Mouse (Mus musculus) intestine, postnatal 0 days (tissue): Measurements from ENCODE around the gene Gm45521. TPM values are rescaled to one million over a fixed set of nuclear protein-coding genes. Genes with fewer than 3 reads are reported as not detected.

Experiments used
- ATAC-seq: fragments of 200-750 bp; cut with Nextera tagmentation; 2 replicates; pipeline ENCODE4 v1.8.0; 2017; ENCODE audit warnings: mild to moderate bottlenecking, moderate TSS enrichment, moderate library complexity
- H3K27ac ChIP-seq: fragments of 300-500 bp; sonication (generic); 2 replicates; pipeline ENCODE4 v1.5.1; 2014; ENCODE audit warnings: mild to moderate bottlenecking, low read depth, low read length, moderate library complexity
- H3K27me3 ChIP-seq: fragments of 300-500 bp; sonication (generic); replicated peaks from 2 replicates; pipeline ENCODE4 v1.6.1; 2014; ENCODE audit warnings: low read length, mixed read lengths; ENCODE audit not compliant: control insufficient read depth, insufficient read depth
- H3K36me3 ChIP-seq: fragments of 300-500 bp; sonication (generic); 2 replicates; pipeline ENCODE4 v1.6.1; 2014; ENCODE audit warnings: mild to moderate bottlenecking, moderate library complexity; ENCODE audit not compliant: control insufficient read depth, insufficient read depth
- H3K4me1 ChIP-seq: fragments of 300-500 bp; sonication (generic); replicated peaks from 2 replicates; pipeline ENCODE4 v1.6.1; 2014; ENCODE audit warnings: antibody characterized with exemption, low read length, mixed read lengths; ENCODE audit not compliant: control insufficient read depth, insufficient read depth
- H3K4me2 ChIP-seq: fragments of 300-500 bp; sonication (generic); replicated peaks from 2 replicates; pipeline ENCODE4 v1.6.1; 2014; ENCODE audit warnings: low read depth, mild to moderate bottlenecking, moderate library complexity
- H3K4me3 ChIP-seq: fragments of 300-500 bp; sonication (generic); 2 replicates; pipeline ENCODE4 v1.5.1; 2014; ENCODE audit warnings: low read depth, low read length
- H3K9ac ChIP-seq: fragments of 300-500 bp; sonication (generic); 2 replicates; pipeline ENCODE4 v1.6.1; 2014; ENCODE audit warnings: mild to moderate bottlenecking, low read depth, low read length
- H3K9me3 ChIP-seq: fragments of 300-500 bp; sonication (generic); 2 replicates; pipeline ENCODE4 v1.6.1; 2016; ENCODE audit warnings: mixed run types; ENCODE audit not compliant: control insufficient read depth
- CTCF ChIP-seq: sonication (generic); IDR thresholded peaks from 2 replicates; pipeline ENCODE4 v1.5.1; 2016; ENCODE audit warnings: low read depth, mild to moderate bottlenecking, control low read depth, antibody characterized with exemption, moderate library complexity
- WGBS: fragments of 180-500 bp; shearing (Covaris S2); extraction: QIAGEN DNeasy Blood & Tissue Kit; methylation state at CpG from one replicate; pipeline ENCODE4 v1.1.7; 2014; 5-methylcytosine and 5-hydroxymethylcytosine counted together
- polyA plus RNA-seq: library from polyadenylated mRNA; unstranded; fragments of >200 nt; fragmentation: Nextera tagmentation; extraction: Ambion mirVana; gene quantifications from 2 replicates; pipeline ENCODE4 v1.2.1, GENCODE M21; 2015

Gm45521 gene
- polyA plus RNA-seq, 1 experiment from 2014 or later, result not detected

DNA sequence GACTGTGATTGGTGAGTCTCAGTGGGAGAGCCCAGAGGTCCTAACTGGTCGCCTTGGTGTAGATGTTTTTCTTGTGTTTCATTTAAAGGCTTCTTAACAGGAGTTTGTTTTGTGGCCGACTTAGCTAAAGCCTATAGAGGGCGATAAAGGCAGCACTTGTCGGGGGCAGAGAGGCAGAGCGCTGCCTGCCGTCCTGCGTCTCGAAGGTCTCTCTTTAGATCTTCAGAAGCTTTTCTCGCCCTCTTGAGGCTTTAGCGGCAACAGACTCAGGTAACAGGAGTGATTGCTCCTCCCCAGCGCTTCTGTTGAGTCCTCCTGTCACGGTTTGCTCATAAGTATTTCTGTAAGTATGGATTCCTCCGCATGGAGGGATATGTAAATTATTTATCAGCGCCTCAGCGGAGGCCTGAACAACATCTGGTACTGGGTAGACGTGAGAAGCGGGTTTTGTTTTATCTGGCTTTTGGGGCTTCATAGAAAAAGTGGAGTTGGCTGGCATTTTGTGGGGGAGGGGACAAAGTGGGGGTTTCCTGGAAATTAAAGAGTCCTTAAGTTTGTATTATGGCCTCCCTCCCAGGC lies 19.9 kb upstream of the Gm45521 start:
- peak; percentile 86 for TF ChIP-seq CTCF
- Histone ChIP-seq H3K36me3 (peaks cover 71% of the 10 kb centered on the region), H3K27me3 (no peaks in the 10 kb centered on the region), H3K4me2 (no peak overlapping the region), H3K4me3 (no peak overlapping the region), H3K9ac (no peak overlapping the region), H3K9me3 (no peaks in the 10 kb centered on the region), H3K27ac (no peak overlapping the region), H3K4me1 (no peaks in the 10 kb centered on the region)
- WGBS, result 34% methylated on average over 17 of the region's 17 CpGs
- ATAC-seq, result 0 out of 2 replicates have a peak, but pooled peaks have one; percentile 25

DNA sequence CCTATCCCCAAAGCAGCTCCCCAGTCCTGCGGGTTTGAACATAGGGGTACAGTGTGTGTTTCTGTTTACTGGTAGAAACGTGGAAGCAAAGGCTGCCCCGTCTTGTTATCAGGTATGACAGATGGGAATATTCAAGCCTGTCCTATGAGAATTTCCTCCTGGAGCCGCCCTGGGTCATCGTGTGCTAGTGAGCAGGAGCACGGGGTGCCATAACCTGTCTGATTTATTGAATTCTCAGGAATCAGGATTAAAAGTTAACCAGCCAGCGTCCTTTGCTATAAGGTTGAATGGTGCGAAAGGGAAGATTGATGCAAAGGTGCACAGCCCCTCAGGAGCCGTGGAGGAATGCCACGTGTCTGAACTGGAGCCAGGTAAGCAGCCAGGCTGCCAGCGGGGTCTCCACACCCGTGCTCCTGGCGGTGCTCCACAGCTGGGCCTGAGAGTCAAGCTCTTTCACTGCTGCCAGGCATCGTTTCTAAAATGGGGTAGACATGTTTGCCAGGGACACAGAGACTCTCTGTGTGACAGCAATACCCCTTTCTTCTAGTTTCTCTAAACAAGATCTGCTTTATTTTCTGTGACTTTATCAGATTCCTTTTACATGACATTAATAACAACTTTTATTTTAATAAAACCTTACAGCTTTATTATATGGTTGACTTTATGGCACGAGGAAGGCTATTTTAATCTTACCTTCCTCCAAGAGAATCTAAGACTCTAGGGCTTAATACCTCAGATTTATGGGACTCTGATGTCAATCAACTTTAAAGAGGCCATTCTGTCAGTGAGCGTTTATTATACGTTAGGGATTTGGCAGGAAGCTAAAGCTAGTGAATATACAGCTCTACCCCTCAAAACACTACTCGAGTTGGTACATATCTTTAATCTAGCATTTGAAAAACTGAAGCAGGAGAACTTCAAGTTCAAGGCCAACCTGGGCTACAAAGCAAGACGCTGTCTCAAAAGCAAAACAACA lies 18.0 kb upstream of the Gm45521 start:
- Histone ChIP-seq H3K9ac (no peak overlapping the region), H3K27me3 (no peaks in the 10 kb centered on the region), H3K9me3 (no peaks in the 10 kb centered on the region), H3K4me3 (no peak overlapping the region), H3K4me1 (peaks cover 8% of the 10 kb centered on the region; the same call in 1 of the 2 replicates), H3K27ac (no peak overlapping the region; the same call in 1 of the 2 replicates), H3K4me2 (no peak overlapping the region), H3K36me3 (peaks cover 64% of the 10 kb centered on the region)
- 43% methylated on average over 19 of the region's 19 CpGs for WGBS
- ATAC-seq, result no peak
- no peak for TF ChIP-seq CTCF

DNA sequence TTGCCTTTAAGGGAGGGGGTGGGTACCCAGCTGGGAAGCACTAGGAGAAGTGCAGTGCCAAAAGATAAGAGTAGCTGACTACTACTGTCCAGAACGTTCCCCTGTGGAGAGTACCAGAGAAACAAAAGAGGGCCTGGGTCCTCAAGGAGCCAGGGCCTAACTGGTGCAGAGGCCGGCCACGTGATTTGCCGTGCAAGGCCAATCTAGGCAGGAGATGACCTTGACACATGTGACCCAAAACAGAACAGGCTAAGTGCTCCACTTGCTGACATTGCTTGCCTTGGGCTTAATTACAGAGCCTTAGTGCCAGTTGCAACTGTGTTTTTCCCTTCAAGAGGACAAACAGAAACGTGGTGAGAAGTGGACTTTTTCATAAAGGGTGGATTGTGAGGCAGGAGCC lies 15.7 kb upstream of the Gm45521 start:
- no peak overlapping the region for H3K4me3 ChIP-seq
- H3K9me3 ChIP-seq, result no peaks in the 10 kb centered on the region
- H3K4me2 ChIP-seq, result no peak overlapping the region
- peaks cover 8% of the 10 kb centered on the region; the same call in 1 of the 2 replicates for H3K4me1 ChIP-seq
- H3K27ac ChIP-seq, result no peak overlapping the region
- H3K9ac ChIP-seq, result no peak overlapping the region
- TF ChIP-seq CTCF, result no peak
- WGBS, result 82% methylated on average over 5 of the region's 5 CpGs
- peaks cover 51% of the 10 kb centered on the region for H3K36me3 ChIP-seq
- H3K27me3 ChIP-seq, result no peaks in the 10 kb centered on the region
- ATAC-seq, result no peak

DNA sequence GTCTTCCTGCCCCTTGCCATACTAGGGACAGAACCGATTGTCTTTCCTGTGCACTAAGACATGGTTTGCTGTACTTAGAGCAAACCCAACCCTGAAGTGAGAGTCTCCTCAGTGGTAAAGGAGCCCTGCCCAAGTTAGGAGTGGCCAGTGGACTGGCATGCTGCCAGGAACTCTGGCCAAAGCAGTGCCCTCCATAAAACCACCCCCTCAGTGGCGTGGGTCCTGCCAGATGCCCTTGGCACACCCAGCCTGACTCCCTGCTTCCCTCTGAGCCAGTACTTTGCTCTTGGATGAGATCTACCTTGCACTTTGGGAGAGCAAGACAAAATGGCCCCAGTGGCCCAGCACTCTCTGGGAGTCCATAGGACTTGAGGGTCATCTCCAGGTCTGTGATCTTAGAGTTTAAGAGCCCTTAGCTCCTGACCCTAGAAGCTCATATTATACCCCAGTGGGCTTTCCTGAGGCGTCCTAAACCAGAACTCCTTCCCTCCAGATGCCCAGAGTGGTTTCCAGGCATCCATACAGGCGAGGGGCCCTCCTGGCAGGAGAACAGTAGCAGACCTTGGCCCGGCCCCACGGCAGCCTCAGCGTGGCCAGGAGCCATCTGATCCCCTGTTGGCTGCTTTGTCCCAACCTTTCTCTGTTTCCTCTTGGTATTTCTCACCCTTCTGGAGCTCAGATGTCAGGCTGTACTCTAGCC lies 13.8 kb upstream of the Gm45521 start:
- Histone ChIP-seq H3K4me1 (peaks cover 8% of the 10 kb centered on the region; the same call in 1 of the 2 replicates), H3K27me3 (no peaks in the 10 kb centered on the region), H3K36me3 (peaks cover 55% of the 10 kb centered on the region), H3K4me2 (no peak overlapping the region), H3K4me3 (no peak overlapping the region), H3K9ac (no peak overlapping the region), H3K27ac (no peak overlapping the region; the same call in 1 of the 2 replicates), H3K9me3 (no peaks in the 10 kb centered on the region)
- no peak for TF ChIP-seq CTCF
- peak; percentile 46; the same call in 1 of the 2 replicates for ATAC-seq
- WGBS, result 55% methylated on average over 7 of the region's 7 CpGs

DNA sequence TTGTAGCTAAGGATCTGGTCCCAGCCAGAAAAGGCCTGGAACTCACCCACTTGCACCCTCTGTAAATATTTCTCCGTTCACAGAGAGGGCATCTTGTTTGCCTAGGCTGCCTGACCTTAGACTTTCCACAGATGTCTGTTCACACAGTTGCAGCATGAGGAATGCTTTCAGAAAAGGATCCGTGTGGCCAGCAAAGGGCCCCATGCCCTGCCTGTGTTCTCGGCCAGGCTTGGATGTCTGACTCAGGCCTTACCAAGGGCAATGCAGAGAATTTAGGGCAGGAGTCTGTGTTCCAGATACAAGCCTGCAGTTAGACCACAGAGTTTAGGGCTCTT lies 13.3 kb upstream of the Gm45521 start:
- ATAC-seq, result no peak
- Histone ChIP-seq H3K9me3 (no peaks in the 10 kb centered on the region), H3K4me3 (no peak overlapping the region), H3K27ac (no peak overlapping the region; the same call in 1 of the 2 replicates), H3K27me3 (no peaks in the 10 kb centered on the region), H3K4me1 (peaks cover 8% of the 10 kb centered on the region; the same call in 1 of the 2 replicates), H3K9ac (no peak overlapping the region), H3K36me3 (peaks cover 60% of the 10 kb centered on the region), H3K4me2 (no peak overlapping the region)
- no peak for TF ChIP-seq CTCF
- WGBS, result 70% methylated on average over 3 of the region's 3 CpGs
